Mouse (Mus musculus): ENCODE results near the gene Hmcn1. TPM values are rescaled to one million over a fixed set of nuclear protein-coding genes. Genes with fewer than 3 reads are reported as not detected.

Gene Hmcn1
- total and polyA plus RNA-seq, 2 experiments from 2014 or later = 1.2 to 4.1 TPM

GRCm38 (mm10) chr1:150806864-150807263 lies 186.4 kb downstream of the Hmcn1 start:
- H3K4me2 ChIP-seq (ENCODE audit: low read depth) = no peak overlapping the region
- no peak overlapping the region for H3K9ac ChIP-seq
- no peak for DNase-seq
- no peak overlapping the region for H3K4me3 ChIP-seq (ENCODE audit: low read depth, low read length)
- H3K9me3 ChIP-seq (ENCODE audit: low read length) = no peaks in the 10 kb centered on the region
- H3K4me1 ChIP-seq (ENCODE audit: insufficient read depth) = no peaks in the 10 kb centered on the region
- no peaks in the 10 kb centered on the region for H3K36me3 ChIP-seq (ENCODE audit: insufficient read depth)
- WGBS = 47% methylated on average over 3 of the region's 3 CpGs
- H3K27me3 ChIP-seq (ENCODE audit: insufficient read depth, low read length) = no peaks in the 10 kb centered on the region
- ATAC-seq = no peak
- no peak for TF ChIP-seq CTCF (IDR thresholded peaks at IDR 0.05; ENCODE audit: low read depth)
- no peak overlapping the region for H3K27ac ChIP-seq (ENCODE audit: low read depth, low read length)

GRCm38 (mm10) chr1:150805466-150805865 lies 187.8 kb downstream of the Hmcn1 start:
- 85% methylated on average over 2 of the region's 2 CpGs for WGBS
- DNase-seq (no peak), ATAC-seq (no peak)
- Histone ChIP-seq H3K4me2 (ENCODE audit: low read depth) (no peak overlapping the region), H3K9ac (no peak overlapping the region), H3K4me1 (ENCODE audit: insufficient read depth) (no peaks in the 10 kb centered on the region), H3K27me3 (ENCODE audit: insufficient read depth, low read length) (no peaks in the 10 kb centered on the region), H3K9me3 (ENCODE audit: low read length) (no peaks in the 10 kb centered on the region), H3K27ac (ENCODE audit: low read depth, low read length) (no peak overlapping the region), H3K4me3 (ENCODE audit: low read depth, low read length) (no peak overlapping the region), H3K36me3 (ENCODE audit: insufficient read depth) (no peaks in the 10 kb centered on the region)
- no peak for TF ChIP-seq CTCF (IDR thresholded peaks at IDR 0.05; ENCODE audit: low read depth)

GRCm38 (mm10) chr1:150804235-150805099 lies 188.8 kb downstream of the Hmcn1 start:
- ATAC-seq (no peak), DNase-seq (no peak)
- WGBS = 87% methylated on average over 9 of the region's 9 CpGs
- Histone ChIP-seq H3K4me3 (ENCODE audit: low read depth, low read length) (no peak overlapping the region), H3K9me3 (ENCODE audit: low read length) (no peaks in the 10 kb centered on the region), H3K36me3 (ENCODE audit: insufficient read depth) (no peaks in the 10 kb centered on the region), H3K4me1 (ENCODE audit: insufficient read depth) (no peaks in the 10 kb centered on the region), H3K4me2 (ENCODE audit: low read depth) (no peak overlapping the region), H3K9ac (no peak overlapping the region), H3K27ac (ENCODE audit: low read depth, low read length) (no peak overlapping the region), H3K27me3 (ENCODE audit: insufficient read depth, low read length) (no peaks in the 10 kb centered on the region)
- TF ChIP-seq CTCF (IDR thresholded peaks at IDR 0.05; ENCODE audit: low read depth) = no peak

GRCm38 (mm10) chr1:150802642-150803041 lies 190.6 kb downstream of the Hmcn1 start:
- Histone ChIP-seq H3K9me3 (ENCODE audit: low read length) (no peaks in the 10 kb centered on the region), H3K4me2 (ENCODE audit: low read depth) (no peak overlapping the region), H3K27me3 (ENCODE audit: insufficient read depth, low read length) (no peaks in the 10 kb centered on the region), H3K27ac (ENCODE audit: low read depth, low read length) (no peak overlapping the region), H3K9ac (no peak overlapping the region), H3K4me1 (ENCODE audit: insufficient read depth) (no peaks in the 10 kb centered on the region), H3K4me3 (ENCODE audit: low read depth, low read length) (no peak overlapping the region), H3K36me3 (ENCODE audit: insufficient read depth) (no peaks in the 10 kb centered on the region)
- no peak for TF ChIP-seq CTCF (IDR thresholded peaks at IDR 0.05; ENCODE audit: low read depth)
- DNase-seq (no peak), ATAC-seq (peak; percentile 45; the same call in 1 of the 2 replicates)
- WGBS = 80% methylated on average over 12 of the region's 12 CpGs

GRCm38 (mm10) chr1:150800611-150801263 lies 192.5 kb downstream of the Hmcn1 start:
- DNase-seq (peak; percentile 16), ATAC-seq (no peak)
- H3K9me3 ChIP-seq (ENCODE audit: low read length) = no peaks in the 10 kb centered on the region
- H3K4me3 ChIP-seq (ENCODE audit: low read depth, low read length) = no peak overlapping the region
- H3K27ac ChIP-seq (ENCODE audit: low read depth, low read length) = no peak overlapping the region
- H3K9ac ChIP-seq = no peak overlapping the region
- no peaks in the 10 kb centered on the region for H3K4me1 ChIP-seq (ENCODE audit: insufficient read depth)
- H3K4me2 ChIP-seq (ENCODE audit: low read depth) = no peak overlapping the region
- no peak for TF ChIP-seq CTCF (IDR thresholded peaks at IDR 0.05; ENCODE audit: low read depth)
- H3K36me3 ChIP-seq (ENCODE audit: insufficient read depth) = no peaks in the 10 kb centered on the region
- H3K27me3 ChIP-seq (ENCODE audit: insufficient read depth, low read length) = no peaks in the 10 kb centered on the region
- 52% methylated on average over 8 of the region's 8 CpGs for WGBS

GRCm38 (mm10) chr1:150798651-150799050 lies 194.6 kb downstream of the Hmcn1 start:
- Histone ChIP-seq H3K4me1 (ENCODE audit: insufficient read depth) (no peaks in the 10 kb centered on the region), H3K27ac (ENCODE audit: low read depth, low read length) (no peak overlapping the region), H3K4me3 (ENCODE audit: low read depth, low read length) (no peak overlapping the region), H3K9ac (no peak overlapping the region), H3K4me2 (ENCODE audit: low read depth) (no peak overlapping the region), H3K27me3 (ENCODE audit: insufficient read depth, low read length) (no peaks in the 10 kb centered on the region), H3K36me3 (ENCODE audit: insufficient read depth) (no peaks in the 10 kb centered on the region), H3K9me3 (ENCODE audit: low read length) (no peaks in the 10 kb centered on the region)
- TF ChIP-seq CTCF (IDR thresholded peaks at IDR 0.05; ENCODE audit: low read depth) = no peak
- DNase-seq (no peak), ATAC-seq (no peak)
- 84% methylated on average over 5 of the region's 5 CpGs for WGBS

GRCm38 (mm10) chr1:150786746-150787145 lies 206.5 kb downstream of the Hmcn1 start:
- TF ChIP-seq CTCF (IDR thresholded peaks at IDR 0.05; ENCODE audit: low read depth) = no peak
- no peaks in the 10 kb centered on the region for H3K4me1 ChIP-seq (ENCODE audit: insufficient read depth)
- WGBS = 81% methylated on average over 6 of the region's 6 CpGs
- H3K27ac ChIP-seq (ENCODE audit: low read depth, low read length) = no peak overlapping the region
- H3K4me2 ChIP-seq (ENCODE audit: low read depth) = no peak overlapping the region
- H3K4me3 ChIP-seq (ENCODE audit: low read depth, low read length) = no peak overlapping the region
- DNase-seq (no peak), ATAC-seq (no peak)
- no peak overlapping the region for H3K9ac ChIP-seq
- H3K9me3 ChIP-seq (ENCODE audit: low read length) = no peaks in the 10 kb centered on the region
- no peaks in the 10 kb centered on the region for H3K36me3 ChIP-seq (ENCODE audit: insufficient read depth)
- H3K27me3 ChIP-seq (ENCODE audit: insufficient read depth, low read length) = no peaks in the 10 kb centered on the region

Measured in forebrain, postnatal 0 days (tissue).